Mouse (Mus musculus): ENCODE measurements around the gene Sin3a. TPM values are rescaled to one million over a fixed set of nuclear protein-coding genes. Genes with fewer than 3 reads are reported as not detected.

Gene Sin3a
- polyA plus RNA-seq (2011; ENCODE audit: insufficient read depth, insufficient read length, low replicate concordance, missing spikeins), result 14.5 and 29.2 TPM in 2 replicates

DNA sequence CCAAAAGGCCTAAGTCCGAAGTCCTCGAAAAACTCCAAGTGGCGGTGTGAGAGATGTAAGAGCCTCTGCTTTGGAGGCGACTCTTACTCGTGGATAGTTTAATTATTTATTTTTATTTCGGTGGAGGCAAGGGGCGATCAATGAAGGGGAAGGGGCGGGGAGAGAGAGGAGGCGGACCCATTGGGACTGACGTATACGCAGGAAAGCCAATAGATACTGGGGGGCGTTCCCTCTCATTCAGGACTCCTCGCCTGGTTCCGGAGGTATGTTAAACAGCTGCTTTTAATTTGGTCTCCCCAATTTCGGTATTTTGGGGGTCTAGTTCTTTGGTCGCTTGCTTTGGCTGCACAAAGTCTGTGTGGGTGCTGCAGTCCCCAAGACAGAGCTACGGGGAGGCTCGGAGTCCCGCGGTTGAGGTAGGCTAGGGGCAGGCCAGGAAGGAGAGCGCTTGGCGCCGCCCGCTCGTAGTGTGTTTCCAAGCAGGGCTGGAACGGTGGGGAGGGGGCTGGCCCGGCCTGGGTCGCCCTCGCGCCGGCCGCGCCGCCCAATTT lies at the start of gene Sin3a:
Gene Sin3a, plus strand, starts transcription at position 240 of the 551 bp plus-strand sequence.
- H3K4me1 ChIP-seq (ENCODE audit: control insufficient read depth, insufficient read depth, low read length), result peaks cover 1% of the 10 kb centered on the region; the same call in 1 of the 2 replicates
- H3K4me3 ChIP-seq (replicated peaks; ENCODE audit: control insufficient read depth, low read depth, low read length), result peak within 1 kb of the TSS; percentile 100
- TF ChIP-seq CTCF (IDR thresholded peaks at IDR 0.05; ENCODE audit: control insufficient read depth, insufficient read depth, low read length) (no peak), POLR2A (IDR thresholded peaks at IDR 0.05; ENCODE audit: borderline replicate concordance, control insufficient read depth, low read depth, low read length) (no peak)
- H3K27ac ChIP-seq (ENCODE audit: control insufficient read depth, insufficient read depth, low read depth, low read length, poor library complexity), result peak within 1 kb of the TSS; percentile 98
- under 1% methylated on average over 34 of the region's 34 CpGs for WGBS

DNA sequence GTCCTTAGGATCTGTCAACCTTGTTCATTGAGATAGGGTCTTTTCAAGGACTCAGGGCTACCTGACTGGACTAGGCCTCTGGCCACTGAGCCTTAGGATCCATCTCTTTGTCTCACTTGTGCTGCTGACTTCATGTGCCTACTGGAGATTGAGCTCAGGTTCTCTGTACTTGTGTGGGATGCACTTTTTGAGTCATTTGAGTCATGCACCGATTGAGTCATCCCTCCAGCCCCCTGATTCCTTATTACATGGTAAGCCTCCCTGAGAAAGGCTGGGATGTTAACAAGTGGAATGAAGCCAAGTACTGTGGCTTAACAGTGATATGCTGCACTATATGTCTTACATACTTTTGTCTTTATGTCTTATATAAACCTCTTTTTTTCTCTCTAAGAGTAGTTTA lies 40.1 kb upstream of the Sin3a start:
- H3K4me1 ChIP-seq (ENCODE audit: control insufficient read depth, insufficient read depth, low read length), result no peaks in the 10 kb centered on the region
- TF ChIP-seq POLR2A (IDR thresholded peaks at IDR 0.05; ENCODE audit: borderline replicate concordance, control insufficient read depth, low read depth, low read length) (no peak), CTCF (IDR thresholded peaks at IDR 0.05; ENCODE audit: control insufficient read depth, insufficient read depth, low read length) (no peak)
- no peak overlapping the region for H3K4me3 ChIP-seq (replicated peaks; ENCODE audit: control insufficient read depth, low read depth, low read length)
- 88% methylated on average over 1 of the region's 1 CpGs for WGBS
- no peak overlapping the region for H3K27ac ChIP-seq (ENCODE audit: control insufficient read depth, insufficient read depth, low read depth, low read length, poor library complexity)

DNA sequence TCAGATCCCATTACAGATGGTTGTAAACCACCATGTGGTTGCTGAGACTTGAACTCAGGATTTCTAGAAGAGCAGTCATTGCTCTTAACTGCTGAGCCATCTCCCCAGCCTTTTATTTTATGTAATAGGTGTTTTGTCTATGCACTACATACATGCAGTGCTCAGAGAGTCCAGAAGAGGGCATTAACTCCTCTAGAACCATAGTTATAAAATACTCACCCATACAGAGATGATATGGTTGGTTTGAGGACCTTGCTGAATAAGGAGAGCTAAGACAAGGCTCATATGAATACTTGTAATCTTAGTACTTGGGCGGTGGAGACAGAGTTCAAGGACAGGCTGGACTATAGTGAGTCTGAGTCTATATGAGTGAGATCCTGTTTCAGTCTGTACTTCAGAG lies 15.6 kb upstream of the Sin3a start:
- TF ChIP-seq POLR2A (IDR thresholded peaks at IDR 0.05; ENCODE audit: borderline replicate concordance, control insufficient read depth, low read depth, low read length), result no peak
- TF ChIP-seq CTCF (IDR thresholded peaks at IDR 0.05; ENCODE audit: control insufficient read depth, insufficient read depth, low read length), result no peak
- no peak overlapping the region for H3K4me3 ChIP-seq (replicated peaks; ENCODE audit: control insufficient read depth, low read depth, low read length)
- H3K27ac ChIP-seq (ENCODE audit: control insufficient read depth, insufficient read depth, low read depth, low read length, poor library complexity), result no peak overlapping the region
- WGBS, result 73% methylated on average over 1 of the region's 1 CpGs
- H3K4me1 ChIP-seq (ENCODE audit: control insufficient read depth, insufficient read depth, low read length), result no peaks in the 10 kb centered on the region

GRCm38 (mm10) chr9:57064164-57064563 lies 7.7 kb upstream of the Sin3a start:
- no peaks in the 10 kb centered on the region for H3K4me1 ChIP-seq (ENCODE audit: control insufficient read depth, insufficient read depth, low read length)
- 87% methylated on average over 2 of the region's 2 CpGs for WGBS
- TF ChIP-seq POLR2A (IDR thresholded peaks at IDR 0.05; ENCODE audit: borderline replicate concordance, control insufficient read depth, low read depth, low read length) (no peak), CTCF (IDR thresholded peaks at IDR 0.05; ENCODE audit: control insufficient read depth, insufficient read depth, low read length) (no peak)
- no peak overlapping the region for H3K4me3 ChIP-seq (replicated peaks; ENCODE audit: control insufficient read depth, low read depth, low read length)
- no peak overlapping the region for H3K27ac ChIP-seq (ENCODE audit: control insufficient read depth, insufficient read depth, low read depth, low read length, poor library complexity)

DNA sequence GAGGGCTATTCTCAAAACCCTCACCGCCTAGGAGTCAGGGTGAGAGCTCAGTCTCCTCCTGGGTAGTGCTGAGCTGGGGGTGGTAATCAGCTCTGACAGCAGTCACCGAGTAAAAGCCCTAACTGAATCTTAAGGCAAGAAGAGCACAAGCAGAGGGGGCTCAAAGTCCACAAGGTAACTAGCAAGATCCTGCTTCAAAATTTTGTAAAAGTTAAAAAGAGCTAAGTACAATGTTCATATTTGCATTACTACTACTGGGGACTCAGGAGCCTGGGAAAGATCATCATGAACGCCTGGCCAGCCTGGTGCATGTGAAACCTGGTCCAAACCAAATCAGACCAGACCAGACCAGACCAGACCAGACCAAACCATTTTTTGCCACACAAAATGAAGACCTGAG lies 3.6 kb upstream of the Sin3a start:
- Histone ChIP-seq H3K4me3 (replicated peaks; ENCODE audit: control insufficient read depth, low read depth, low read length) (no peak overlapping the region), H3K4me1 (ENCODE audit: control insufficient read depth, insufficient read depth, low read length) (peaks cover 1% of the 10 kb centered on the region; the same call in 1 of the 2 replicates), H3K27ac (ENCODE audit: control insufficient read depth, insufficient read depth, low read depth, low read length, poor library complexity) (no peak overlapping the region)
- 75% methylated on average over 3 of the region's 3 CpGs for WGBS
- TF ChIP-seq POLR2A (IDR thresholded peaks at IDR 0.05; ENCODE audit: borderline replicate concordance, control insufficient read depth, low read depth, low read length) (no peak), CTCF (IDR thresholded peaks at IDR 0.05; ENCODE audit: control insufficient read depth, insufficient read depth, low read length) (no peak)

- Histone ChIP-seq H3K4me3 (replicated peaks; ENCODE audit: control insufficient read depth, low read depth, low read length) (no peak overlapping the region), H3K4me1 (ENCODE audit: control insufficient read depth, insufficient read depth, low read length) (peaks cover 1% of the 10 kb centered on the region; the same call in 1 of the 2 replicates), H3K27ac (ENCODE audit: control insufficient read depth, insufficient read depth, low read depth, low read length, poor library complexity) (no peak overlapping the region)
- whole genome bisulfite sequencing, result 23% methylated on average over 1 of the region's 1 CpGs
- TF ChIP-seq POLR2A (IDR thresholded peaks at IDR 0.05; ENCODE audit: borderline replicate concordance, control insufficient read depth, low read depth, low read length) (no peak), CTCF (IDR thresholded peaks at IDR 0.05; ENCODE audit: control insufficient read depth, insufficient read depth, low read length) (no peak)
Observed at GRCm38 (mm10) chr9:57070262-57070661, 1.6 kb upstream of the Sin3a start.

GRCm38 (mm10) chr9:57070800-57071545 lies 867 bp upstream of the Sin3a start:
- Histone ChIP-seq H3K27ac (ENCODE audit: control insufficient read depth, insufficient read depth, low read depth, low read length, poor library complexity) (no peak overlapping the region; the same call in 1 of the 2 replicates), H3K4me1 (ENCODE audit: control insufficient read depth, insufficient read depth, low read length) (peaks cover 1% of the 10 kb centered on the region; the same call in 1 of the 2 replicates), H3K4me3 (replicated peaks; ENCODE audit: control insufficient read depth, low read depth, low read length) (peak overlapping the region; percentile 100)
- 12% methylated on average over 5 of the region's 5 CpGs for WGBS
- TF ChIP-seq POLR2A (IDR thresholded peaks at IDR 0.05; ENCODE audit: borderline replicate concordance, control insufficient read depth, low read depth, low read length), result no peak
- TF ChIP-seq CTCF (IDR thresholded peaks at IDR 0.05; ENCODE audit: control insufficient read depth, insufficient read depth, low read length), result no peak

- Histone ChIP-seq H3K4me1 (ENCODE audit: control insufficient read depth, insufficient read depth, low read length) (peaks cover 1% of the 10 kb centered on the region; the same call in 1 of the 2 replicates), H3K4me3 (replicated peaks; ENCODE audit: control insufficient read depth, low read depth, low read length) (peak overlapping the region; percentile 100), H3K27ac (ENCODE audit: control insufficient read depth, insufficient read depth, low read depth, low read length, poor library complexity) (peak overlapping the region; percentile 98)
- TF ChIP-seq POLR2A (IDR thresholded peaks at IDR 0.05; ENCODE audit: borderline replicate concordance, control insufficient read depth, low read depth, low read length), result no peak
- under 1% methylated on average over 40 of the region's 40 CpGs for WGBS
Observed at GRCm38 (mm10) chr9:57072526-57072988, 717 bp downstream of the Sin3a start.

Measured in bone marrow, adult 2 months (tissue).